ENCODE assay signal across 1 mouse cellular context in the genomic region with DNA sequence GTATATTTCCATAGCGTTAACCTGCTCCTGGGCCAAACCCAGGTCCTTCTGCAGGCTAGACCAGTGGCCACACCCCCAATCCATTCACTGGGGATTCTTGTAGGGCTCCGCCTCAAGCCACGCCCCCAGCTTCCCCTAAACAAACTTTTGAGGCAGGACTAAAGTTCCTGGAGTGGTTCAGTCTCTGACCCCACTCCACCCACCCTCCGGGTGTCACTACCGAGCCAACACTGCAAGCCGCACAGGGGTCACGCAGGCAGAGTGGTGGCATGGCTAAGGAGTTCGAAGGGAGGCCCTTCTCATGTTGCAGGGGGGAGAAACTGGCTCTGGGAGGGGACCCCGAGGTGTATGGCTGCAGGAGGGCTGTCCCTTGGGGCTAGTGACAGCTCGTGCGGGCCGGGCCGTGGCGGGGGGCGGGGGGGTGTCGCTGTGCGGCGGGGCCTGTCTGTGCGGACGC.
TF ChIP-seq lines count a peak whose summit lies in the region.

No protein-coding gene starts in this region.

TF ChIP-seq in CH12.LX, 34 proteins besides CTCF, POLR2A, EP300 and RAD21 (continued from another document):
- TF ChIP-seq TCF12 (IDR thresholded peaks at IDR 0.05; ENCODE audit: low read depth, low read length) (peak; percentile 30; the same call in 1 of the 2 replicates), USF2 (conservative IDR thresholded peaks at IDR 0.05; ENCODE audit: low read depth, low read length) (no peak), PAX5 (IDR thresholded peaks at IDR 0.05; ENCODE audit: low read length) (no peak), JUN (IDR thresholded peaks at IDR 0.05; ENCODE audit: insufficient read depth, low read depth, low read length) (no peak), HCFC1 (IDR thresholded peaks at IDR 0.05; ENCODE audit: low read depth, low read length) (no peak), SMC3 (IDR thresholded peaks at IDR 0.05; ENCODE audit: low read depth, low read length) (no peak), MEF2A (IDR thresholded peaks at IDR 0.05; ENCODE audit: borderline replicate concordance, low read depth, low read length) (no peak), ZKSCAN1 (IDR thresholded peaks at IDR 0.05; ENCODE audit: borderline replicate concordance, low read depth, low read length) (no peak), NELFE (IDR thresholded peaks at IDR 0.05; ENCODE audit: low read depth, low read length) (0 out of 2 replicates have a peak, but pooled peaks have one; percentile 29), POLR2AphosphoS2 (IDR thresholded peaks at IDR 0.05; ENCODE audit: low read depth, low read length) (no peak), MAFK (IDR thresholded peaks at IDR 0.05; ENCODE audit: insufficient replicate concordance, low read length) (no peak), UBTF (IDR thresholded peaks at IDR 0.05; ENCODE audit: low read depth, low read length) (no peak), KAT2A (IDR thresholded peaks at IDR 0.05; ENCODE audit: insufficient replicate concordance, low read length) (0 out of 2 replicates have a peak, but pooled peaks have one; percentile 17), MYC (IDR thresholded peaks at IDR 0.05; ENCODE audit: low read depth, low read length) (no peak), ZNF384 (IDR thresholded peaks at IDR 0.05; ENCODE audit: low read depth, low read length) (no peak), USF1 (IDR thresholded peaks at IDR 0.05; ENCODE audit: low read depth, low read length) (no peak), ETS1 (conservative IDR thresholded peaks at IDR 0.05; ENCODE audit: low read depth, low read length) (peak; percentile 12; the same call in 1 of the 2 replicates), MAZ (IDR thresholded peaks at IDR 0.05; ENCODE audit: low read depth, low read length) (peak; percentile 64; the same call in 1 of the 2 replicates), CHD1 (IDR thresholded peaks at IDR 0.05; ENCODE audit: low read depth, low read length) (no peak), MXI1 (IDR thresholded peaks at IDR 0.05; ENCODE audit: low read depth, low read length) (peak; percentile 29), GABPA (IDR thresholded peaks at IDR 0.05; ENCODE audit: insufficient replicate concordance, low read depth, low read length) (no peak), CHD2 (IDR thresholded peaks at IDR 0.05; ENCODE audit: low read length) (no peak), MAX (IDR thresholded peaks at IDR 0.05; ENCODE audit: low read length) (no peak; the same call in 1 of the 2 replicates), RCOR1 (conservative IDR thresholded peaks at IDR 0.05; ENCODE audit: low read depth, low read length) (0 out of 2 replicates have a peak, but pooled peaks have one; percentile 7)
